Mouse (Mus musculus) stomach, embryonic 14.5 days (tissue): Measurements from ENCODE around the gene Tbc1d12. TPM values are rescaled to one million over a fixed set of nuclear protein-coding genes. Genes with fewer than 3 reads are reported as not detected.

Experiments used
- ATAC-seq: fragments of 200-750 bp; cut with Nextera tagmentation; 2 replicates; pipeline ENCODE4 v1.8.0; 2017; ENCODE audit warnings: low read depth, moderate TSS enrichment; ENCODE audit not compliant: insufficient number of reproducible peaks, insufficient read depth, low FRiP score
- H3K27ac ChIP-seq: fragments of 300-500 bp; sonication (generic); 2 replicates; pipeline ENCODE4 v1.5.1; 2014; ENCODE audit warnings: mild to moderate bottlenecking, low read length, moderate library complexity, mixed read lengths
- H3K27me3 ChIP-seq: fragments of 300-500 bp; sonication (generic); 2 replicates; pipeline ENCODE4 v1.6.1; 2014; ENCODE audit warnings: low read length, control low read depth, mixed read lengths; ENCODE audit not compliant: control insufficient read depth, insufficient read depth
- H3K36me3 ChIP-seq: fragments of 300-500 bp; sonication (generic); 2 replicates; pipeline ENCODE4 v1.6.1; 2014; ENCODE audit warnings: mild to moderate bottlenecking, control low read depth, low read length, moderate library complexity, mixed read lengths; ENCODE audit not compliant: control insufficient read depth, insufficient read depth
- H3K4me1 ChIP-seq: fragments of 300-500 bp; sonication (generic); 2 replicates; pipeline ENCODE4 v1.6.1; 2014; ENCODE audit warnings: low read length, control low read depth, mixed read lengths; ENCODE audit not compliant: control insufficient read depth, insufficient read depth
- H3K4me2 ChIP-seq: fragments of 300-500 bp; sonication (generic); replicated peaks from 2 replicates; pipeline ENCODE4 v1.6.1; 2014; ENCODE audit warnings: low read depth, low read length, control low read depth
- H3K4me3 ChIP-seq: fragments of 300-500 bp; sonication (generic); 2 replicates; pipeline ENCODE4 v1.5.1; 2014; ENCODE audit warnings: low read depth, low read length, control low read depth
- H3K9ac ChIP-seq: fragments of 300-500 bp; sonication (generic); replicated peaks from 2 replicates; pipeline ENCODE4 v1.6.1; 2014; ENCODE audit warnings: low read depth, mild to moderate bottlenecking, control low read depth, low read length, moderate library complexity, mixed read lengths
- H3K9me3 ChIP-seq: fragments of 300-500 bp; sonication (generic); 2 replicates; pipeline ENCODE4 v1.6.1; 2016; ENCODE audit warnings: low read depth, low read length, control low read depth; ENCODE audit not compliant: control insufficient read depth
- WGBS: fragments of 180-500 bp; shearing (Covaris S2); extraction: QIAGEN DNeasy Blood & Tissue Kit; methylation state at CpG from one replicate; pipeline ENCODE4 v1.1.7; 2014; 5-methylcytosine and 5-hydroxymethylcytosine counted together
- polyA plus RNA-seq: library from polyadenylated mRNA; unstranded; fragments of >200 nt; fragmentation: Nextera tagmentation; extraction: Ambion mirVana; gene quantifications from 2 replicates; pipeline ENCODE4 v1.2.1, GENCODE M21; 2014

Tbc1d12 gene
- 3.0 and 3.5 TPM in 2 replicates for polyA plus RNA-seq

DNA sequence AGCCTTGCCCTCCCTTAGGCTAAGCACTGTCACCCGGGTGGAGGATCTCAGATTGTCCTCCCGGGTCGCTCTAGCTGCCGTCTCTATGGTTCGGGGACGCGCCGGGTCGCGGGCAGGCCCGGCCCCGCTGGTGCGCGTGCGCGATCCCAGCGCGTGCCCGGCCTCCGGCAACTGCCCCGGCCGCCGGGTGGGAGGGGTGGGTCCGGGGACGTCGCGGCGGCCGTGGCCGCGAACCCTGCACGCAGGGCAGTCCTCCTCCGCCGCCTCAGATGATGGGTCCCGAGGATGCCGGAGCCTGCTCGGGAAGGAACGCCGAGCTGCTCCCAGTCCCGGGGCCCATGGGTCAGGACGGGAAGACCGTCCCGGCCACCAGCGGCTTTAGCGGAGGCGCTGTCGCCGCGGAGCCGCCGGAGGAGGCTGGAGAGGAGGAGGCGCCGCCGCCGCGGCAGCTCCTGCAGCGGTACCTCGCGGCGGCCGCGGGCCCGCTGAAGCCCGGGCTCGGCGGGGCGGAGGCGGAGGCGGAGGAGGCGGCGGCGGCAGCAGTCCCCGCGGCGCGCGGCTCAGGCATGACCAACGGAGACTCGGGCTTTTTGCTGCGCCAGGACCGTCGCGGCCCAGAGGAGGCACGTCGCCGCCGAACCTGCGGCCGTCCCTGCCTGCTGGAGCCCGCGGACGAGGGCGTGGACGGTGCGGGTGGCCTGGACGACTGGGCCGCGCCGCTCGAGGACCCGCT lies at the start of gene Tbc1d12:
Gene Tbc1d12 (plus strand): TSS at position 142 of the 733 bp plus-strand sequence.
- Histone ChIP-seq H3K9me3 (no peaks in the 10 kb centered on the region), H3K4me2 (peak within 1 kb of the TSS; percentile 50), H3K27me3 (no peaks in the 10 kb centered on the region), H3K4me1 (no peaks in the 10 kb centered on the region), H3K9ac (peak within 1 kb of the TSS; percentile 77), H3K4me3 (peak within 1 kb of the TSS; percentile 78), H3K27ac (peak within 1 kb of the TSS; percentile 73), H3K36me3 (no peaks in the 10 kb centered on the region)
- under 1% methylated on average over 93 of the region's 101 CpGs for WGBS
- peak; percentile 93 for ATAC-seq

DNA sequence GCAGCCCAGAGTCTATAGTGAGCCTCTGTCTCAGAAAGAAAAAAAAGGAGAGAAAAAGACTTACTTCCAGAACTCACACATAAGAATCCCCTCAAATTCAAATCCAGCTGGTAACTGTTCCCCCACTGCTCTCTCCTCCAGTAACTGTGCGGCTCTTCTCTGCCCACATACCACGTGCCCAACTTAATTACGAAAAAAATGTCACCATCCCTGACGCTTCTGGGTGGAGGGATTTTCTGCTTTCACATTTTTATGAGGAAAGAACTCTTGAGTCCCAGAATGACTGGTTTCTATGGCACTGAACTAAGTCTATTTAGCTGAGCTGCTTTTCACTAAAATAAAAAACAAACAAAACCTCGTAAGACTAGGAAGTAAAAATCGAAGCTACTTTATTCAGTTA lies 48.6 kb upstream of the Tbc1d12 start:
- Histone ChIP-seq H3K9ac (no peak overlapping the region), H3K4me1 (no peaks in the 10 kb centered on the region), H3K27me3 (no peaks in the 10 kb centered on the region), H3K27ac (no peak overlapping the region), H3K4me2 (no peak overlapping the region), H3K9me3 (no peaks in the 10 kb centered on the region), H3K36me3 (peaks cover 35% of the 10 kb centered on the region), H3K4me3 (no peak overlapping the region)
- no peak for ATAC-seq
- 93% methylated on average over 6 of the region's 6 CpGs for WGBS

DNA sequence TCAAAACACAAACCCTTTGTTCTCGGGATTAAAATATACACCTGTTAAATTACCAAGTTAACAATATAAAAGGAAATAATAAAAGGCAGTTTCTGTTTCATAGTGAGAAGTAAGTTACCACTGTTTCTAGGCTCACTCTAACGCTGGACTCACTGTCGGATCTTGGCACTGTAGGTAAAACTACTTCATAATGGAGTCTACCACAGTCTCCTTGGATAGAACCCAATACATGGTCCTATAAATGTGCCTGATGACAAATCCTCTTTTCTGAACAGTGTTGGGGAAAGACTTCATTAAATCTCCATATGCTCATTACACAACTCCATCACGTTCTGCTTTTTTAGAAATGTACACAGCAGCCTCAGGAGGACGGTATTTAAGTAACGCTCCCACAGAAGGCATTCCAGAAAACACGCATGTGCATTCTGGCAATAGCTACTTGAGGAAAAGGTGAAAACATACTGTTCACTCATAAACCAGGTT lies 42.8 kb upstream of the Tbc1d12 start:
- Histone ChIP-seq H3K4me2 (no peak overlapping the region), H3K4me1 (no peaks in the 10 kb centered on the region), H3K36me3 (peaks cover 65% of the 10 kb centered on the region), H3K27me3 (no peaks in the 10 kb centered on the region), H3K27ac (no peak overlapping the region), H3K4me3 (no peak overlapping the region), H3K9ac (no peak overlapping the region), H3K9me3 (no peaks in the 10 kb centered on the region)
- no peak for ATAC-seq
- WGBS: 95% methylated on average over 7 of the region's 7 CpGs

DNA sequence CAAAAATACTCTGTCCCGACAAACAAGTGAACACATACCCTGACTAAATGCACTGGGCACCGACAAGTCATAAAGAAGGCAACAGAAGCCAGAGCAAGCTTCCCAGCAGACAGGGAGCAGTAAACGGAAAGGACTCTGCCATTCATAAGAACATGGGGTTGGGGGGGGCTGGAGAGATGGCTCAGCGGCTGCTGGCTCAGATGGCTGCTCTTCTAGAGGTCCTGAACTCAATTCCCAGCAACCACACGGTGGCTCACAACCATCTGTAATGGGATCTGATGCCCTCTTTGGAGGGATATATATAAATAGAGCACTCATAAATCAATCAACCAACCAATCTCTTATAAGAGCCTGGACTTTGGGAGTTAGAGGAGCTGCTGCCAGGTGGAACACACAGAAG lies 39.8 kb upstream of the Tbc1d12 start:
- Histone ChIP-seq H3K9me3 (no peaks in the 10 kb centered on the region), H3K27me3 (no peaks in the 10 kb centered on the region), H3K36me3 (peaks cover 47% of the 10 kb centered on the region), H3K4me2 (no peak overlapping the region), H3K4me1 (no peaks in the 10 kb centered on the region), H3K27ac (no peak overlapping the region), H3K9ac (no peak overlapping the region), H3K4me3 (no peak overlapping the region)
- 75% methylated on average over 5 of the region's 5 CpGs for WGBS
- ATAC-seq: no peak

DNA sequence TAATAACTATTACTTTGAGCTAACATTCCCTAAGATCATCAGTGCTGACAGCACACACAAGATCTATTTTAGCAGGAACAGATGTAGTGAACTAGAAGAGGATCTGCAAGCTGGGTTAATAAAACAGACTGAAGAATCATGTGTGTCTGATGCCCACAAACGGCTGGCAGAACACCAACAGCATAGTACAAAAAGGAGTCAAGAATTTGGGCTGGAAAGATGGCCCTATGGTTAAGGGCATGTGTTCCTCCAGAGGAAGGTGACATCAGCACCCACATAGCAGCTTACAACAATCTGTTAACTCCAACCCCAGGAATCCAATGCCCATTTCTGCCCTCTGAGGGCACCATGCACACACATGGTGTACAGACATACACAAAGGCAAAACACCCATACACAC lies 38.1 kb upstream of the Tbc1d12 start:
- H3K4me1 ChIP-seq: no peaks in the 10 kb centered on the region
- H3K27ac ChIP-seq: no peak overlapping the region
- no peaks in the 10 kb centered on the region for H3K27me3 ChIP-seq
- WGBS: 93% methylated on average over 1 of the region's 1 CpGs
- H3K9ac ChIP-seq: no peak overlapping the region
- ATAC-seq: no peak
- H3K36me3 ChIP-seq: peaks cover 47% of the 10 kb centered on the region
- H3K9me3 ChIP-seq: no peaks in the 10 kb centered on the region
- no peak overlapping the region for H3K4me2 ChIP-seq
- no peak overlapping the region for H3K4me3 ChIP-seq

DNA sequence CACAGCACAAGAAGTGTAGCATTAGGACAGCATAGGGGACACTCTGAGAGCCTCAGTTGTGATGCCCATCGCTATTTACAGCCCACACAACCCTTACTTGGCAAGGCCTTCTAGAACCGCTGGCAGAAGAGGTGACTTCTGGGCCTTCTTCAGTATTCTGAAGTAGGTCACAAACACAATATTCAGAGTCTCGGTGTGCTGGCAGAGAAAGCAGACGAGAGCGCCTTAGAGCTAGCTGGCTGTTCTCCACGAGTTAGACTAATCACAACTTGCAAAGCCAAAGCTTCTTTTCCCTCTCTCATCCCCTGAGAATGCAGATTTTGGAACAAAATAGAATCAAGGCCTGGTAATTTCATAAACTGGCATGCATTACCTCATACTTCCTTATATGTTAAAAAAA lies 37.6 kb upstream of the Tbc1d12 start:
- H3K4me1 ChIP-seq: no peaks in the 10 kb centered on the region
- H3K9ac ChIP-seq: no peak overlapping the region
- 86% methylated on average over 6 of the region's 6 CpGs for WGBS
- peaks cover 46% of the 10 kb centered on the region for H3K36me3 ChIP-seq
- H3K27ac ChIP-seq: no peak overlapping the region
- no peaks in the 10 kb centered on the region for H3K9me3 ChIP-seq
- no peaks in the 10 kb centered on the region for H3K27me3 ChIP-seq
- no peak for ATAC-seq
- H3K4me3 ChIP-seq: no peak overlapping the region
- no peak overlapping the region for H3K4me2 ChIP-seq

DNA sequence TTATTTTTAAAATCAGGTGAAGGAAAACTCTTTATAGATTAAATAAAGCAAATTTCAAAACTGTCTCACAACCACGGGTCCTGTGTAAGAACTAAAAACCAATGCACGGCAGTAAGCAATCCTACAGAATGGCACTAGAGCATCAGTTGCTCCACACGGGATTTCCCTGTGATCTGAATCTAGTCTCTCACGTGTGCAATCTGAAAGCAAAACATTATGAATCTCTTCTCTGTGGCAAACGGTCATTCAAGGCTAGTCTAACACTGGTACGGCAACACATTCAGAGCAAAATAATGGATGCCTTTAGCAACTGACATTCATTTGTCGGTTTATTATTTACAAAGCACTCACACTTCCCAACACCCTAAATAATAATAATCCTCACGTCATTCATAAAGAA lies 18.2 kb upstream of the Tbc1d12 start:
- Histone ChIP-seq H3K36me3 (peaks cover 20% of the 10 kb centered on the region), H3K4me2 (peak overlapping the region; percentile 88), H3K9me3 (no peaks in the 10 kb centered on the region), H3K27me3 (no peaks in the 10 kb centered on the region), H3K4me3 (peak overlapping the region; percentile 79), H3K27ac (no peak overlapping the region), H3K9ac (peak overlapping the region; percentile 72), H3K4me1 (0 out of 2 replicates have a peak, but pooled peaks cover 4% of the 10 kb centered on the region)
- ATAC-seq: no peak
- 35% methylated on average over 8 of the region's 8 CpGs for WGBS

DNA sequence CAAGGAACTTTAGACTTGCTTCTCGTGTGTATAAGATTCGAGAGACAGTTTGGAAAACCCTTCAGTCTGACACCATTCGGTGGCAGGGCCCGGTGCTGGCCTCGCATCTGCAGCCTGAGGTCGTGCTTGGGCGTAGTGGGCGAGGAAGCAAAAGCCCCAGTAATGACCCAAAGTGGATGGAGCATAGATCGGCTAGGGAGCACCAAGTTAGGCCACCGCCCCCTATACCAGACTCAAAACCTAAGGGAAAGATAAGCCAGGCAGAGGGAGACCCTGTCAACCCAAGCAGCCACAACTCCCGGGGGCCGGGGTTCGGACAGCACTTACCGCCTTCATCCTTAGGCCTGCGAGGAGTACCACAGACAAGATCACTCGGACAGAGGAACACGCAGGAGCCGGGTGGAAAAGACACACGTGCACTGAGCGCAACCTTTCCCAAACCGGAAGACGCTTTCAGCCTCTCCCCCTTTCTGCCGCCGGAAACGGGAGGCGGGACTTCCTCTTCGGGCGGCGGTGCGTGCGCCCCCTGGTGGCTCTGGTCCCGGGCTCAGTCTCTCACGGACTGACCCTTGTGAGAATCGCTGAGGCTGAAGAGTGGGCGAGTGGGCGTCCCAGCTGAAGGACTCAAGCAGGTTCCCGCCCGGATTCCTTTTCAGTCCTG lies 17.5 kb upstream of the Tbc1d12 start, which contains the start of gene Noc3l:
Gene Noc3l (minus strand): TSS at position 472 of the 661 bp plus-strand sequence.
- Histone ChIP-seq H3K4me2 (peak within 1 kb of the TSS; percentile 88), H3K27ac (no peak within 1 kb of the TSS), H3K36me3 (peaks cover 18% of the 10 kb centered on the region), H3K27me3 (no peaks in the 10 kb centered on the region), H3K9ac (peak within 1 kb of the TSS; percentile 72), H3K4me1 (0 out of 2 replicates have a peak, but pooled peaks cover 4% of the 10 kb centered on the region), H3K9me3 (no peaks in the 10 kb centered on the region), H3K4me3 (peak within 1 kb of the TSS; percentile 79)
- WGBS: under 1% methylated on average over 38 of the region's 38 CpGs
- ATAC-seq: peak; percentile 95
